8 mouse cellular contexts compared by ENCODE assay signal in the genomic region with DNA sequence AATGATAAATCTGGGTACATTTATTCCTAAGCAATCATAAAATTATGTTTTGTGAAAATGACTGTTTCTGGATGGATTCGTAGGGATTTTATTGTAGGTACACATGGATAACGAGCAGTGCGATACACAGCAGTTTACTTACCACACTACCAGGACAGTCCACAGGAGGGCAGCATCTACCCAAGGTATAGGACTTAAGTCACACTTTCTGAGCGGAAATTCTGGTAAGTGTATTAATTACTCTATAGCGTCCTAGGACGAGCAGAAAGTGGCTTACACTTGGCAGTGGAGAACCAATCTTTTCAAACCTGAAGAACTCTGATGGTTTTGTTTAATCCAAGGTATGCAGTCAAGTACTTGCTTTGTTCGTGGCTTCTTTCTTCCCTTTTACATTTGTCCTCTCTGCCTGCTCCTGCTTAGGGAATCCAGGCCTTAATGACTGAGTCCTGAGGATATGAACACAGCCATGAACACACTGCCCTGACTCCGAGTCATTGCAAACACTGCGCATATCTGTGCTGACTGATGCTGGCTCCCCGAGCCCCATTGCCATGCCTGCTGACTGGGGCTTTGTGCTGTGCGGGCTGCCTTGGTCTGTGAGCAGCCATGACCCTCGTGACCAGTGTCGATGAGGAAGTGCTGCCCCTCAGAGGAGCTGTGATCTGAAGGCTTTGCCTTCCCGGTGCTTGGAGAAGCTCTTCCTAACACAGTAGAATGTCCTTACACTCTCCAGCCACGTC.
DNase-seq lines count a peak whose midpoint lies in the region; ATAC-seq and TF ChIP-seq lines count a peak whose summit lies in the region.

No protein-coding gene starts in this region.

- H3K27me3 ChIP-seq in lung, embryonic 14.5 days (ENCODE audit: insufficient read depth, low read length): no peaks in the 10 kb centered on the region

- TF ChIP-seq CTCF in lung, embryonic 14.5 days (IDR thresholded peaks at IDR 0.05; ENCODE audit: low read depth): peak; percentile 94

- H3K36me3 ChIP-seq in lung, embryonic 14.5 days (ENCODE audit: insufficient read depth): no peaks in the 10 kb centered on the region

- peak overlapping the region; percentile 45 for H3K4me2 ChIP-seq in lung, embryonic 14.5 days

- H3K9me3 ChIP-seq in lung, embryonic 14.5 days (ENCODE audit: low read depth, low read length): no peaks in the 10 kb centered on the region

- WGBS in lung, embryonic 14.5 days: 11% methylated on average over 15 of the region's 15 CpGs

- peak overlapping the region; percentile 1; the same call in 1 of the 2 replicates for H3K4me3 ChIP-seq in lung, embryonic 14.5 days (ENCODE audit: low read depth, low read length)

- peak; percentile 76 for DNase-seq in MN1 (ENCODE audit: low spot score)
- DNase-seq in cerebellum, adult 9-10 months: peak; percentile 75
- peak; percentile 89 for DNase-seq in forelimb bud, embryonic 11.5 days (ENCODE audit: low read depth, low spot score)
- DNase-seq in layer of hippocampus, adult 8-10 months (ENCODE audit: low spot score in 2 of 2): peak; percentile 66 to 92
- peak; percentile 98 for DNase-seq in lung, embryonic 14.5 days
- DNase-seq in thymus, adult 18-20 months: peak; percentile 26 to 38

- H3K27ac ChIP-seq in lung, embryonic 14.5 days (ENCODE audit: low read depth): peak overlapping the region; percentile 59

- H3K4me1 ChIP-seq in lung, embryonic 14.5 days (ENCODE audit: insufficient read depth): no peaks in the 10 kb centered on the region

- peak; percentile 84 to 87 for ATAC-seq in hematopoietic stem cell, adult 5-6 weeks (replicated peaks in 1 of 2; ENCODE audit: insufficient read depth in 1 of 2, low FRiP score in 2 of 2, low TSS enrichment in 1 of 2, low read depth in 1 of 2, poor library complexity in 2 of 2, severe bottlenecking in 2 of 2)
- ATAC-seq in lung, embryonic 14.5 days (ENCODE audit: insufficient read depth): peak; percentile 78
- ATAC-seq in neutrophil, adult 5-6 weeks (ENCODE audit: extremely low read depth, insufficient number of reproducible peaks, low FRiP score, poor library complexity, severe bottlenecking): peak; percentile 91

- H3K9ac ChIP-seq in lung, embryonic 14.5 days: peak overlapping the region; percentile 18; the same call in 1 of the 2 replicates

Comparison
In these comparisons a context has a peak if more than half of its experiments do, and no peak if none do; other contexts are left out.
1. Peak in every context shown above with its lines: DNase-seq, ATAC-seq, H3K4me3 ChIP-seq and H3K27ac ChIP-seq.
2. DNase-seq: peak in every context shown above with its lines; median percentile 98 in lung, embryonic 14.5 days; 89 in forelimb bud, embryonic 11.5 days; 79 in layer of hippocampus, adult 8-10 months; 76 in MN1; 75 in cerebellum, adult 9-10 months; 32 in thymus, adult 18-20 months.